Mouse (Mus musculus) C2C12 (cell line): ENCODE measurements around the gene Nudt19.

ENCODE experiments used
- CTCF ChIP-seq: IDR thresholded peaks from one replicate; pipeline ENCODE4 v1.5.1; 2011; ENCODE audit not compliant: control insufficient read depth, insufficient read depth, insufficient read length
- FOSL1 ChIP-seq: IDR thresholded peaks from one replicate; pipeline ENCODE4 v1.8.0; 2011; ENCODE audit warnings: mild to moderate bottlenecking, low read length; ENCODE audit not compliant: poor library complexity, insufficient read depth, severe bottlenecking
- MYOD1 ChIP-seq: IDR thresholded peaks from one replicate; pipeline ENCODE4 v1.6.1; 2011; ENCODE audit warnings: low read depth; ENCODE audit not compliant: control insufficient read depth, insufficient read length
- USF1 ChIP-seq: IDR thresholded peaks from one replicate; pipeline ENCODE4 v1.6.1; 2011; ENCODE audit warnings: low read depth, mild to moderate bottlenecking, control low read depth, moderate library complexity

DNA sequence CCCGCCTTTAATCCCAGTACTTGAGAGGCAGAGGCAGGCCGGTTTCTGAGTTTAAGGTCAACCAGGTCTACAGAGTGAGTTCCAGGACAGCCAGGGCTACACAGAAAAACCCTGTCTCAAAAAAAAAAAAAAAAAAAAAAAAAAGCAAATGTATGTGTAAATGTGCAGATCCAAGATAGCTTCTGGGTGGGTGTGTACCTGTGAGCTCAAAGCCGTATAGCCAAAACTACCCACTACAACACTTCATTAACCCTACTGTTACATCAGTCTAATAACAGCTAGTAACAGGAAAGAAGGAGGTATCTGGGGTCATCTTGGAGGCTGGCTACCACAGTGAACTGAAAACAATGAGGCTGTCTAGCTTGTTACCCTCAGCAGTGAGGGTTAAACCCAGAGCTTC lies 3.7 kb upstream of the Nudt19 start:
- TF ChIP-seq CTCF (no peak), FOSL1 (no peak), USF1 (no peak), MYOD1 (no peak)
